Mouse (Mus musculus): ENCODE measurements at regions not wholly inside any gene's neighbourhood (a gene's known extent, or its start where the extent isn't known, plus 50 kb on each side); places are given as distances from the start of the nearest gene placed in this dataset.

- CTCF ChIA-PET, result no interaction called here
Observed at GRCm38 (mm10) chr10:104798816-104799393, 605.1 kb downstream of the Gm4340 start.

GRCm38 (mm10) chr10:104804849-104805248 is 611.0 kb downstream of the Gm4340 start:
- CTCF ChIA-PET, result no interaction called here

- CTCF ChIA-PET, result no interaction called here
Observed at GRCm38 (mm10) chr10:104818252-104818651, 624.4 kb downstream of the Gm4340 start.

- CTCF ChIA-PET, result no interaction called here
Observed at GRCm38 (mm10) chr10:104851821-104852220, 658.0 kb downstream of the Gm4340 start.

GRCm38 (mm10) chr10:104853111-104853510 is 659.3 kb downstream of the Gm4340 start:
- CTCF ChIA-PET, result no interaction called here

GRCm38 (mm10) chr10:104878246-104878645 is 684.4 kb downstream of the Gm4340 start:
- CTCF ChIA-PET, result no interaction called here

DNA sequence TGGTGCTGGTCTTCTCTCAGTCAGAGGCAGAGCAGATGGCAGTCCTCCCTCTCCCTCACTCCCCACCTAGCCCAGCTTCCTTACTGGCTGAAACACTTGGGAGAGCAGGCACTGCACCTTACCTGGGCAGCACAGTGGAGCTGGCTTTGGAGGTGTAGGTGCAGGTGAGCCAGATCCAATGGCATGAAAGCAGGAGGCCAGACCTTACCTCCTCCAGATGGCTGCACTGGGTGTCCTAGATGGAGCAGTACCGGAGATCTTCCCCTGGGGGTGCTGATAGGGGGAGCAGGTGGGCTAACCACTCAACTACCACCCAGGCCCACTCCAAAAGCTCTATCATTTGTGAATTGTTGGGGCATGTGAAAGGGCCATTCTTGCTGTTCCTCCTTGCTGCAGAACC is 660.0 kb downstream of the Tmtc2 start:
- CTCF ChIA-PET, result no interaction called here

GRCm38 (mm10) chr10:104915521-104915920 is 658.7 kb downstream of the Tmtc2 start:
- CTCF ChIA-PET, result no interaction called here

- CTCF ChIA-PET, result no interaction called here
Observed at GRCm38 (mm10) chr10:104936660-104937059, 637.6 kb downstream of the Tmtc2 start.

DNA sequence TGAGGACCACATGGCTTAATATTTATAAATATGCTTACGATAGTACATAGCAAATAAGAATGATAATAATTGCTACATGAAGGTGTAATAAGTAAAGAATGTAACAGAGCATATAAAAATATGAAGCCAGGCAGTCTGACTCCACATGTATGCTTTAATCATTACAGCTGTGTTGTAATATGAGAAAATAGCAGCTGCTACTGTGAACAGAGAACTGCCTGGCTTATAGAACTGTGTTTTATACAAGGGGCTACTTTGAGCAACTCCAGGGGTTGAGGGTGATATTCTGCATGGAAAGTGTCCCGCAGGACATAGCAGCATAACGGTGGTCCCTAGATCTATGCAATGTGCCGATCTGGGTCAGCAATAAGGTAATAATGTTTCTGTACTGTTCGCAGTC is 627.9 kb downstream of the Tmtc2 start:
- CTCF ChIA-PET, result no interaction called here

- CTCF ChIA-PET, result interaction anchor here (0.6 kb wide), 1 partner anchor 536 kb away, joined by 4 read pairs; no protein-coding TSS in a partner anchor
Observed at GRCm38 (mm10) chr10:104948821-104949220, 625.4 kb downstream of the Tmtc2 start.

- CTCF ChIA-PET, result no interaction called here
Observed at GRCm38 (mm10) chr10:104968381-104968908, 605.8 kb downstream of the Tmtc2 start.

All from spleen, embryonic (tissue).